Mouse (Mus musculus): ENCODE results near the gene Noct. TPM values are rescaled to one million over a fixed set of nuclear protein-coding genes. Genes with fewer than 3 reads are reported as not detected.

The Noct gene
- polyA plus RNA-seq, 1 experiment from 2014 or later = 11.4 TPM

- ATAC-seq = peak; percentile 79
- Histone ChIP-seq H3K4me1 (ENCODE audit: insufficient read depth) (peaks cover 56% of the 10 kb centered on the region), H3K36me3 (replicated peaks; ENCODE audit: insufficient read depth, low read length) (no peaks in the 10 kb centered on the region), H3K27ac (ENCODE audit: low read depth) (peak overlapping the region; percentile 92), H3K9me3 (ENCODE audit: low read length) (no peaks in the 10 kb centered on the region), H3K4me2 (ENCODE audit: low read depth, low read length) (peak overlapping the region; percentile 56), H3K4me3 (ENCODE audit: low read depth, low read length) (0 out of 2 replicates have a peak overlapping the region, but pooled peaks have one; percentile 2), H3K9ac (replicated peaks) (peak overlapping the region; percentile 47), H3K27me3 (ENCODE audit: insufficient read depth, low read length) (no peaks in the 10 kb centered on the region)
- TF ChIP-seq CTCF (IDR thresholded peaks at IDR 0.05; ENCODE audit: low read depth) (no peak), EP300 (IDR thresholded peaks at IDR 0.05; ENCODE audit: low read depth) (peak; percentile 99)
- WGBS (ENCODE audit: insufficient replicate concordance) = 45% methylated on average over 6 of the region's 6 CpGs
- peak; percentile 58 for DNase-seq
These were observed 6.0 kb downstream of the Noct start for GRCm38 (mm10) chr3:51230146-51230835.

- no peak for TF ChIP-seq EP300 (IDR thresholded peaks at IDR 0.05; ENCODE audit: low read depth)
- TF ChIP-seq CTCF (IDR thresholded peaks at IDR 0.05; ENCODE audit: low read depth) = no peak
- peak overlapping the region; percentile 56 for H3K4me2 ChIP-seq (ENCODE audit: low read depth, low read length)
- H3K27ac ChIP-seq (ENCODE audit: low read depth) = peak overlapping the region; percentile 92
- DNase-seq (no peak), ATAC-seq (no peak)
- 56% methylated on average over 5 of the region's 5 CpGs for WGBS (ENCODE audit: insufficient replicate concordance)
- 0 out of 2 replicates have a peak overlapping the region, but pooled peaks have one; percentile 2 for H3K4me3 ChIP-seq (ENCODE audit: low read depth, low read length)
- H3K36me3 ChIP-seq (replicated peaks; ENCODE audit: insufficient read depth, low read length) = no peaks in the 10 kb centered on the region
- H3K27me3 ChIP-seq (ENCODE audit: insufficient read depth, low read length) = no peaks in the 10 kb centered on the region
- H3K4me1 ChIP-seq (ENCODE audit: insufficient read depth) = peaks cover 56% of the 10 kb centered on the region
- H3K9ac ChIP-seq (replicated peaks) = peak overlapping the region; percentile 47
- no peaks in the 10 kb centered on the region for H3K9me3 ChIP-seq (ENCODE audit: low read length)
These were observed 6.6 kb downstream of the Noct start for GRCm38 (mm10) chr3:51230886-51231285.

DNA sequence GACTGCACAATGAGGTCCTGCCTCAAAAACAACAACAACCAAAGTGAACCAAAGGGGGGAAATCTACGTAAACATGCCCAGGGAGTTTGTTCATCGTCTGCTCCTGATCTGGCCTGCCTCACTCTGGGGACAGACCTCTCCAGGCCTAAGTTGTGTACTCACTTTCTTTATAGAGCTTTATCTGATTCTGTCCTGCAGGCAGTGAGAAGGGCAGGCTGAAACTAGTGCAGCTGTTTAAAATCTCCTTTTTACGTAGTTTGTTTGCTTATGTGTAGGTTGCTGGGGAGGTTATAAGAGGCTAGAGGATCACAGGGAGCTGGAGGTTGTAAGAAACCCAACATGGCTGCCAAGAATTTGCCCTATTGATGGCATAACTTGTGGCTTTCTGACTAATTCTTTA, 7.3 kb downstream of the Noct start:
- DNase-seq = no peak
- H3K9ac ChIP-seq (replicated peaks) = peak overlapping the region; percentile 47
- no peak overlapping the region for H3K4me3 ChIP-seq (ENCODE audit: low read depth, low read length)
- peak overlapping the region; percentile 56 for H3K4me2 ChIP-seq (ENCODE audit: low read depth, low read length)
- no peaks in the 10 kb centered on the region for H3K27me3 ChIP-seq (ENCODE audit: insufficient read depth, low read length)
- peaks cover 56% of the 10 kb centered on the region for H3K4me1 ChIP-seq (ENCODE audit: insufficient read depth)
- H3K36me3 ChIP-seq (replicated peaks; ENCODE audit: insufficient read depth, low read length) = no peaks in the 10 kb centered on the region; the same call in 1 of the 2 replicates
- WGBS (ENCODE audit: insufficient replicate concordance) = 27% methylated on average over 3 of the region's 3 CpGs
- no peaks in the 10 kb centered on the region for H3K9me3 ChIP-seq (ENCODE audit: low read length)
- peak overlapping the region; percentile 92 for H3K27ac ChIP-seq (ENCODE audit: low read depth)
- no peak for ATAC-seq
- TF ChIP-seq CTCF (IDR thresholded peaks at IDR 0.05; ENCODE audit: low read depth) (no peak), EP300 (IDR thresholded peaks at IDR 0.05; ENCODE audit: low read depth) (peak; percentile 55)

- Histone ChIP-seq H3K4me3 (ENCODE audit: low read depth, low read length) (no peak overlapping the region), H3K9me3 (ENCODE audit: low read length) (no peaks in the 10 kb centered on the region), H3K9ac (replicated peaks) (no peak overlapping the region), H3K27me3 (ENCODE audit: insufficient read depth, low read length) (no peaks in the 10 kb centered on the region), H3K4me2 (ENCODE audit: low read depth, low read length) (peak overlapping the region; percentile 56), H3K27ac (ENCODE audit: low read depth) (peak overlapping the region; percentile 92), H3K4me1 (ENCODE audit: insufficient read depth) (peaks cover 54% of the 10 kb centered on the region), H3K36me3 (replicated peaks; ENCODE audit: insufficient read depth, low read length) (no peaks in the 10 kb centered on the region; the same call in 1 of the 2 replicates)
- no peak for DNase-seq
- ATAC-seq = no peak
- TF ChIP-seq CTCF (IDR thresholded peaks at IDR 0.05; ENCODE audit: low read depth) (no peak), EP300 (IDR thresholded peaks at IDR 0.05; ENCODE audit: low read depth) (no peak)
- 72% methylated on average over 3 of the region's 3 CpGs for WGBS (ENCODE audit: insufficient replicate concordance)
These were observed 8.1 kb downstream of the Noct start for GRCm38 (mm10) chr3:51232205-51232910.

- DNase-seq = peak; percentile 70
- no peaks in the 10 kb centered on the region for H3K27me3 ChIP-seq (ENCODE audit: insufficient read depth, low read length)
- H3K27ac ChIP-seq (ENCODE audit: low read depth) = peak overlapping the region; percentile 92
- H3K36me3 ChIP-seq (replicated peaks; ENCODE audit: insufficient read depth, low read length) = no peaks in the 10 kb centered on the region; the same call in 1 of the 2 replicates
- no peak for TF ChIP-seq CTCF (IDR thresholded peaks at IDR 0.05; ENCODE audit: low read depth)
- TF ChIP-seq EP300 (IDR thresholded peaks at IDR 0.05; ENCODE audit: low read depth) = peak; percentile 52; the same call in 1 of the 2 replicates
- ATAC-seq = peak; percentile 77
- no peak overlapping the region for H3K4me3 ChIP-seq (ENCODE audit: low read depth, low read length)
- H3K4me2 ChIP-seq (ENCODE audit: low read depth, low read length) = peak overlapping the region; percentile 29
- WGBS (ENCODE audit: insufficient replicate concordance) = 63% methylated on average over 5 of the region's 5 CpGs
- 0 out of 2 replicates have a peak overlapping the region, but pooled peaks have one; percentile 1 for H3K9ac ChIP-seq (replicated peaks)
- H3K4me1 ChIP-seq (ENCODE audit: insufficient read depth) = peaks cover 50% of the 10 kb centered on the region
- no peaks in the 10 kb centered on the region for H3K9me3 ChIP-seq (ENCODE audit: low read length)
These were observed 9.2 kb downstream of the Noct start for GRCm38 (mm10) chr3:51233474-51233873.
